Mouse (Mus musculus) R1 (cell line): Measurements from ENCODE around the gene Cfap65.

Experiments used
- DNase-seq: peaks from one replicate; pipeline ENCODE4 v3.0.0-alpha.2; 2018; ENCODE audit warnings: low read depth, low spot score

Cfap65 gene

GRCm38 (mm10) chr1:74939762-74940161 lies 4.4 kb upstream of the Cfap65 start:
- peak; percentile 28 for DNase-seq

GRCm38 (mm10) chr1:74936221-74936830 lies 927 bp upstream of the Cfap65 start:
- no peak for DNase-seq

GRCm38 (mm10) chr1:74927621-74928296 lies 7.6 kb downstream of the Cfap65 start:
- no peak for DNase-seq

GRCm38 (mm10) chr1:74926721-74927120 lies 8.7 kb downstream of the Cfap65 start:
- DNase-seq, result peak; percentile 39

- DNase-seq, result no peak
These were observed 10.9 kb downstream of the Cfap65 start for GRCm38 (mm10) chr1:74924464-74924863.

GRCm38 (mm10) chr1:74915706-74916105 lies 19.7 kb downstream of the Cfap65 start:
- peak; percentile 59 for DNase-seq

- DNase-seq, result no peak
These were observed 33.2 kb downstream of the Cfap65 start for GRCm38 (mm10) chr1:74902191-74902590.

- peak; percentile 86 for DNase-seq
These were observed 33.7 kb downstream of the Cfap65 start for GRCm38 (mm10) chr1:74901686-74902085.

GRCm38 (mm10) chr1:74900341-74901285 lies 34.8 kb downstream of the Cfap65 start:
- DNase-seq, result peak; percentile 29

- no peak for DNase-seq
These were observed 36.6 kb downstream of the Cfap65 start for GRCm38 (mm10) chr1:74898656-74899431.

GRCm38 (mm10) chr1:74897976-74898375 lies 37.4 kb downstream of the Cfap65 start:
- DNase-seq, result no peak

GRCm38 (mm10) chr1:74894966-74895365 lies 40.4 kb downstream of the Cfap65 start:
- peak; percentile 75 for DNase-seq

- peak; percentile 85 for DNase-seq
These were observed 42.1 kb downstream of the Cfap65 start, which contains the start of gene Cryba2 for GRCm38 (mm10) chr1:74893134-74893855. Cryba2 (minus strand) TSS chr1:74893143.

GRCm38 (mm10) chr1:74892351-74893133 lies 42.9 kb downstream of the Cfap65 start:
- DNase-seq, result no peak

GRCm38 (mm10) chr1:74891513-74891912 lies 43.9 kb downstream of the Cfap65 start:
- peak; percentile 70 for DNase-seq

- peak; percentile 76 for DNase-seq
These were observed 49.9 kb downstream of the Cfap65 start, which contains the start of gene Fev for GRCm38 (mm10) chr1:74885369-74886042. Fev (minus strand) TSS chr1:74885419.

- DNase-seq, result peak; percentile 59
These were observed 50.9 kb downstream of the Cfap65 start for GRCm38 (mm10) chr1:74884196-74885141.

GRCm38 (mm10) chr1:74883441-74883840 lies 52.0 kb downstream of the Cfap65 start:
- no peak for DNase-seq
